Mouse (Mus musculus): Measurements from ENCODE around the gene Smug1.

Smug1 gene

DNA sequence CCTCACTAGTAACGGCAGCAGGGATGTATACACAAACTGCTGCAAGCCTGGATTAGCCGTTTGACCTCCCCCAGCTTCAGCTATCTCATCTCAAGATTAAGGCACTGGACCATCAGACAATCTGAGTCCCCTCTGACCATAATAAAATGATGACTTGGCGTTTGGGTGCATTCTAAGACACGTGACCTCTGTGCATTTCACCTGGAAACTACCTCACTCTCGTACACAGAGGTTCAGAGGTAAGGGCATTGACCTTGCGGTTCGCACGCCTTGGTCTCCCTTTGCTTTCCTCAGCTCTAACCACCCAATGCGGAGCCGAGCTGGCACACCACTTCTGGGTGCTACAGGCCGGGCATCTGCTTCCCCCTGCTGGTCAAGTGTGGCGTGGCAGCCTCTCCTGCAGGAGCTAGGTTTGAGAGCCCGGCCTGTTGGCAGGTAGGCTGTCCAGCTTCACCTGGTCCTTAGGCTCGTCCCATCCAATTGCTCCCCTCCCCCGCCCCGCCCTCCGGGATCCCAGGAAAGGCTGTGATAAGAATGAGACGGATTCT, 10.1 kb upstream of the Smug1 start:
- peak; percentile 91 for DNase-seq

DNA sequence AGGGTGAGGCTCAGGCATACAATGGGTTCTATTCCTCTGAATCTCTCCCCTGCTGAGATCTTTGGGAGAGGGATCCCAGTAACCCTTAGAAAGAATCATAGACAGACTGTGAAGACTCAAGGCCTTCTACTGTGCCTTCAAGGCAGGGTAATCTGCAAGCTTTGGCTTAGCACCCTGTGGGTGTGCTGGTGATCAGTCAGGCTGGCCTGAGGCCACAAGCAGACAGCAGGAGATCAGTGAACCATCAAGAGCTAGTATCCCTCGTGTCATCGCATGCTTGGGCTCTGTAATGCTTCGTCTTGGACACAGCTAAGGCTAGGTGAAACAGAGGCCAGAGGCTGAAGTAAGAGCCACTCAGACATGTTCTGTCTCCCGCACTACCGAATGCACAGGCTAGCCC, 6.4 kb upstream of the Smug1 start:
- no peak for DNase-seq

DNA sequence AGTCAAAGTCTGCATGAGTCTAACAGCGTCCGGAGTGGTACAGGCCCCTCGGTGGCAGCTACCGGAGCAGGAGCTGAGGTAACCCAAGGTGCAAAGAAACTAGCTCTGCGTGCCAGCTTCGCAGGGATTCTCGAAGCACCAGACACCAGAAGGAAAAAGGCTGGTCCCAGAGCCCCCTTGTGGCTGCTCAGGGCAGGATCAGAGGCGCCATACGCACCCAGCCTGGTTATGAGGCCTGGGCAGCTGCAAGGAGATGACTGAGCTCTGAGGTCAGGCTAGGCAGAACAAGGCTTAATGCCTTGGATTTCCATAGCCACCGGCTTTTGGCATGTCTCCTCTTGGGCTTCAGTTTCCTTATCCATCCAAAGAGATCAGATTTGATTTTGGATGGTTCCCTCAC, 5.6 kb upstream of the Smug1 start:
- DNase-seq, result peak; percentile 58

DNA sequence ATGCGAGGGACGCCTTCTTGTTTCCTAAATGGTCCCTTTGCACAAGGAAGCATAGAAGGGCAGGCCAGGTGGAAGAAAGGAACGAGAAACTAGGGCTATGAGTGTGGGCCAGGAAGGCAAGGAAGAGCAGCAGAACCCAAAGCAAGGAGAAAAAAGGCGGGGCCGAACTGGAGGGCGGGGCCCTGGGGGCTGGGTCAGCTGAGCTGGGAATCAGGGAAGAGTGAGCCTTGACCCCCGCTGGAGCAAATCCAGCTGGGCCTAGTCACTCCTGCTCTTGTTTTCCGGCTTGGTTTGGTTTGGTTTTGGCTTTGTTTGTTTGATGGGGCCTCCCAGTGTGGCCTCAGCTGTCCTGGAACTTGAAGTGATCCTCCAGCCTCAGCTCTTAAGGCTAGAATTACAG, 4.4 kb upstream of the Smug1 start:
- DNase-seq, result peak; percentile 67

DNA sequence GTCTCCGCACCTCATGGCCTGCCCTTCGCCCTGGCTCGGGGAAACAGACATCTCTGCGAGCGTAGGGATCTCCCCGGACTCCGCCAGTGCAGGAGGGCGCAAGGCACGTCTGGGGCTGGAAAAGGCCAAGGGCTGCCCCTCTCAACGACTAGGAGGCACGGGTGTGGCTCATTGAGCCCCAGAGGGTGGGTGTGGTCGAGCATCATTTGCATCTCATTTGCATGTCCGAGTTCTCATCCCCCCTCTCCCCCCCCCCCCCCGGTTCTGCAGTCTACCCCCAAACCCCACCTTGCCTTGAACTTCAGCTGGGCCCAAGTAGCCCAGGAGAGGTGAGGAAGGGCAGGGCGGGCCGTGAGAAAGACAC, 3.4 kb upstream of the Smug1 start:
- no peak for DNase-seq

DNA sequence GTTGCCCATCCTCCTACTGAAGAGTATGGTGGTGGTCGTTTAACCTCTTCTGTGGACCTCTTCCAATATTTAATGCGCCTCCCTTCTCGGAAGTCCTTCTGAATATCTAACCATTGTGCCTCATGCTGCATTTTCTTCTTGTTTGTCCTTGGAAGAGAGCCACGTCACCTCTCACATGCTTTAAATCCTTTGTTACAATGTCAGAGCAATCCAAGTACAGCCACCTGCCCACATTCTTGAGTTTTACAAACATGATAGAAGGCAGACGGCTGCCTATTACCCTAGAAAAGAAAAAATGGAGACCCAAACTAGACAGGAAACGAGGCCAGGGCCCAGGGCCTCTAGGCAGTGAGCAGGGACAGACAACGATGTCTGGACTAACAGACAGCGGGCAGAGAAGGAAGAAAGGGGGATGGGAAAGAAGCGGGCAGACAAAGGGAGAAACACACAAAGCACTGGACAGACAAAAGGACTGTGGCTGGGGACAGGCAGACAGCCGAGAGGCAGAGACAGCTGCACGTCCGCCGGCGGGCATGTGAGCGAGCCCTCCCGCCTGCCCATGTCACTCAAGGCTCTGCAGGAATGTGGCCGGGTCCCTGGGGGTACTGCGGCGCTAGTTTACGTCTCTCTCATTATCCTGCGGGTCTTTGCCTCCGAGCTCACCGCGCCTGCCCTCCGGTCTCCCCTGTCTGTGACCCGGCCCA, 2.9 kb upstream of the Smug1 start:
- DNase-seq, result no peak

DNA sequence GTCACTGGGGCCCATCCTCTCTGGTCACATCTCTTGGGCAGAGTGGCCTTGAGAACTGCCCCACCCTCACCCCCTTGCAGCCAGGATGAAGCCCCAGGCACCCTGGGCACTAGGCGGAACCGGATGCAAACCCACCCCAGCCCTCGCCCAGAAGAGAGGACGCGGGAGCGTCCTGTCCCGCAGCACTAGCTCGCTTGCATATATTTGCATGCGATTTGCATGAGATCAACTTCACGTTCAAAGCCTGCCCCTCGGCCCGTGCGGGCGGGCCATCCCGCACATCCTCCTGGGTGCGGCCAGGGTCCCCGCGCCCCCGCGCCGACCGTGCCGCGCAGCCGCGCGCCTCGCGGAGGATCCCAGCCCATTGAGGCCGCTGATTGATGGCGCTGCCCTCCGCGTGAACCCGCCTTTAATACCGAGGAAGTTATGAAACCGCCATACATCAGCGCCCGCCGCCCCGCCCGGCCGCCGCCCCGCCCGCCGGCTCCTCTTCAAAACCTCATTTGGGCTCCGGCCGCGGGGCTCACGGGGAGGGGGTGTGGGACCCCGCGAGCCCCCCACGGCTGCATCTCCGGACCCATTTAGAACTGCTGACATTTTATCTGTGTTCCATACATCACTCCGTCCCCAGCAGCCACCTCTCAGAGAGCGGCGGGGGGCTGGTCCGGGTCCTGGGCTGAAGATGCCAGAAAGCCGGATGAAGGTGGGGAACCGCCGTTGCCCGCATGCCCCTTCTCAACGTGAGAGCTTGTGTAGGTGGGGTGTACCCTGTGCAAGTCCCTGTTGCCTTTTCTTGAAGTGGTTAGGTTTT, 2.1 kb upstream of the Smug1 start:
- DNase-seq, result no peak

DNA sequence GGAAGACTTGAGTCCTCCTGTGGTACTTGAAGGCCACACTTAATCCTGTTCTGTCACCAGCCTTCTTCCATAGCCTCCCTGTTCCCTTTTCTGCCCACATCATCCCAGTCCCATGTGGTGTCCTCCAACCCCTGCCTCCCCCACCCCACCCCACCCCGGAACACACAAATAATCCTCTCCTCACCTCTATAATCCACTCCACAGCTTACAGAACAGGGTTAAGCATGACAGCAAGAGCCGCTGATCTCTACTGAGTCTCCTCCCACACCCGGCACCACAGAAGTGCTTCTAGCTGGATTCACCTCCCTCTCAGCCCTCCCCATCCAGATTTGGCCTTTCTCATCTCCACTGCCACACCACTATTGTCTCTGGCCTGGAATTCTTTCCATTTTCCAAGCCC, 894 bp upstream of the Smug1 start:
- no peak for DNase-seq

DNA sequence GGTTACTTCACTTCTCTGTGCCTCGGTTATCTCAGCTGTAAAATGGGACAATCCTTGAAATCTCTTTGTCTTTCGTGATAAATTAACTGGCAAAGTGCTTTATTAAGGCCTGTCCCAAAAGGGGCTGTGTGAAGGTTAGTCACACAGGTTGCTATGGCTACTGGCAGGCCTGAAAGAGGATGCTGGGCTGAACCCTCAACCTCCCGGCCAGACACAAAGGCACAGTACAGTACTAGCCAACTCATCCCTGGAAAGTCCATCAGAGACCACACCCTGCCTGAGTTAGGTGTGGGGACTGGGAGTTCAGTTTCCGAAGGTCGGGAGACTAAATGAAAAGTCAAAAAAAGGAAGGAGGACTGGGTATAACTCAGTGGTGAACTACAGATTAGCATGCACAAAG, 968 bp downstream of the Smug1 start:
- DNase-seq, result no peak

DNA sequence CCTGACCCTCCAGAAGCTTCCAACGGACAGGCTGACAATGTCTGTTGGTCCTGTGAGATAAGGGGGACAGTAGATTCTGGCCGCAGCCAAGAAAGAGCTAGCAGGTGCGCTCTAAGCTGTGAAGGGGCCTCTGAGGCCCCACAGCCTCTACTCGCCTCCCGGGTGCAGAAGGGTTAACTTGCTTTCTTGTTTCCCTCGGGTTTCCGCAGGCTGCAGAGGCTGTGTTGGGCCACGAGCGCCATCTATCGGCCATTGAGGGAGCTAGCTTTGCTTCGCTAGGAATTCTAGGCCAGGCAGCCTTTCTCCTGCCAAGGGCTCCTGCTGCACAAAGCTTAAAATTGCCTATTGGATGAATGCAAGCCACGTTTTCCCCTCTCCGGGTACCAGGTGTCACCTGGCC, 1.5 kb downstream of the Smug1 start:
- peak; percentile 82 for DNase-seq

DNA sequence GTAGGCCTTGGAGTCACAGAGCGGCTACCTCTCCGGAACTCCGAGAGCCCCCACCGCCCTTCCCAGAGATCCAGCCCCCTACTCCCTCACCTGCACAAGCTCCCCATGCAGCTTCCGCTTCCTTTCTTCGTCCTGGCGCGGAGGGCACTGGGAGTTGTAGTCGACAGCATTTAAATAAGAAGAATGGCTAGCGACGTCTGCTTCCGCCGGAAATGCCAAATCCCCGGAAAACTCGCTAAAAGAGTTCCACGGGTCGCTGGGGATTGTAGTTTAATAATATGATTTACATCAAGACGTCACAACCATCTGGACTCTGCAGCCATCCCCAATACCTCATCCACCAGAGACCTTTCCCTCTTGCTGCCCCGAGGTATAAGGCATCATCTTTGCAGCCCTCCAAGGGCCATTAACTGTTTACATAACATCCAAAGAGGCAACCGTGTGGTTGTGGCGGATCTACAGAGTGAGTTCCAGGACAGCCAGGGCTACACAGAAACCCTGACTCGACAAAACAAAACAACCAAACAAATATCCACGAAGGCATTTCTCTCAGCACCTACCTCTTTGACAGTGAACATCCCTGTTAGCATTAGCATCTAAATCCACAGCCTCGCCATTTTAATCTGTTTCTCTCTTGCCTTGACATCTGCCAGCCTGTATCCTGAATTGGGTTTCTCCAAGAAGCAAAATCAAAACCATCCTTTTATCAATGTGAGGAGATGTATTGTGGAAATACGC, 3.5 kb downstream of the Smug1 start:
- peak; percentile 91 for DNase-seq

DNA sequence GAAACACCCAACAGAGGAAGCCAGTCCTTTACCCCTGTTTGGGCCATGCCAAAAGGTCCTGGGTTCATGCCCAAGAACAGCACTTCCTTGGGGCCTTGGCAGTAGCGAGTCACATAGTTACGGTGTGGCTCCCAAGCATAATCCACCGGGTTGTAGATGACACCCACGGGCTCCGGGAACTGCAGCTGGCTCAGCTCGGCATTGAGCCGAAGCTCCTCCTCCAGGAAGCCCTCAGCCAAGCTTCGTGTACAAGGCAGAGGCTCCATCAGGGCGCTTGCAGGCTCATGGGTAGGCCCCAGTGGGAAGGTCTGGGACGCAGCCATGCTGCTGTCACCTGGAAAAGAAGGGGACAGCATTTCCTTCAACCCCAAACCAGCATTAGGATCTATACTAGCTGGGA, 9.3 kb downstream of the Smug1 start:
- DNase-seq, result no peak

DNA sequence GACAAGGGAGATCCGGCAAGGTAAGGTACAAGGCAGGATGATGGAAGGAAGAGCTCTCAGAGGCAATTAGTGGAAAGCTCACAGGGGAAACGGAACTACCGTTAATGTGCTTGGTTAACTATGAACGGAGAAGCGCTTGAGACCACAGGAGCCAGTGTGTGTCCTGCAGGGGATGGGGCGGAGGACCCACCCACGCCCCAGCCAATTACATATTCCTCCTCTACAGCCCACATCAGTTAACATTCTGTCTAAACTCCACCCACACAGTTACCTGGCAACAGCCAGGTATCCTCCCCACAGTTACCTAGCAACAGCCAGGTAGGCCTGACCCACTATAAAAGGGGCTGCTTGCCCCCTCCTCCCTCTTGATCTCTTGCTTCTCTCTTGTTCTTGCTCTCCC, 10.0 kb downstream of the Smug1 start:
- no peak for DNase-seq

DNA sequence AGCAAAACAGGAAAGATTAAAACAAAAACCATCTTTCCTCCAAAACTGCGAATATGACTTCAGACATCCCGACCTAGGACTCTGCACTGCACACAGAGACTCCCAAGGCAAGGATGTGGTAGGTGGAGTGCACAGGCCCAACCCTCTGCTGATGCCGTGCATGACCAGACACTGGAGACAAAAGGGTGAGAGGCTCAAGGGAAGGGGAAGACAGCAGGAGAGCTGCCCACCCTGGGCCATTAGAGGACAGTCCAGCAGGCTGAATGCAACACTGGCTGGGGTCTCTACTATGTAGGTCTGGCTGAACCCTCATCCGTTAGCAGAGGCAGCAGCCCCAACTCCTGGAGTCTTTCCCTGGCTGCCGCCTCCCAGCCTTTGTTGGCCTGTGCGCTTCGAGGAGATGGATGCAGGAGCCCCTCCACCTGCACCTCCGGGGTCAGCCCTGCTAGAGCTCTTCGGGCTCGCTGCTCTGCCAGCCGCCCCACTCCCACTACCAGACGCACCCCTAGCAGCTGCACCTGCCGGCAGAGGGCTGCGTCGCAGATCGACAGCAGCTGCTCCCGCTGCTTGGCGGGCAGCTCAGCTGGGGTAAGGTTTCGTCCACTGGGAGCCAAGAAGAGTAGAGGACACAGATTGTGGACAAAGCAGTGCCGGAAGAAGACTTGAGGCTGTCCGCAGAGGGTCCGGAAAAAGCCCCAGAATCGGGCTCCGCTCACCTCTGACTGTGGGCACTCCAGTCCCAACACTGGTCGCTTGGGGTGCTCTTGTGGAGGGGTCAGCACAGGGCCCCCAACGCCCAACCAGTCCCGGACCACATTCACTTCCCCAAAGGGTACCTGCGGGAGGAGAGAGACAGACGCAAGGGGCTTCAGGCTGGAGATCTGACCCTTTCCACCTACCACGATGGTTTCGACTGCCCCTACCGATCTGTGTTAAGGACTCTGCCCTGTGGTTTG, 11.2 kb downstream of the Smug1 start:
- DNase-seq, result no peak

DNA sequence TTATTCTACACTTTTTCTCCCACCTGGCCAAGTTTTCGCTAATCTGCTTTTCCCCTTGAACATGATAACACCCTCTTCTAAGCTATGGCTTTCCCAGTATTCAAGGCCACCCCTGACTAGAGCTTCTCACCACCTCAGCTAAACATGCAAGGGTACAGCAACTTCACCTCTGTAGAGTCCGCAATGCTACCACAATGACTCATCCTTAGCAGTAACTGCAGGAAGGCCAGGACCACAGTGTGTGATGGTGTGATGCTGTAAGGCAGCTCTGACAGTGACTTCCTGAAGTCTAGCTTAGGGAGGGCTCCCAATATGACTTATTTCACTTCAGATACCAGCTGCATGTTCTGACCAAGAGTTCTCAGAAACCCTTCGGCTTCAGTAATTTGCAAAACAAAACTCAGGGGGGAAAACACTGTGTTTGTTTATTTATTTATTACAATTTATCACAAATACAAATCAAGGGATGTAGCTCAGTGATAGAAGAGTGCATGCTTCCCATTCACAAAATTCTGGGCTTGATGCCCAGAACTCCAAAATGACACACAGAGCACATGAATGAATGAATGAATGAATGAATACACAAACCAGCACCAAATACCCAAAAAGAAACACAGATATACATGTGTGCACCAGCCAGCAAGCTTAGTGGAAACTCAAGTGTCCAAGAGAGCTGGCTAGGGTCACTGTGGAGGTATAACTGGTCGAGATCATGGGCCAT, 13.8 kb downstream of the Smug1 start:
- DNase-seq, result no peak

DNA sequence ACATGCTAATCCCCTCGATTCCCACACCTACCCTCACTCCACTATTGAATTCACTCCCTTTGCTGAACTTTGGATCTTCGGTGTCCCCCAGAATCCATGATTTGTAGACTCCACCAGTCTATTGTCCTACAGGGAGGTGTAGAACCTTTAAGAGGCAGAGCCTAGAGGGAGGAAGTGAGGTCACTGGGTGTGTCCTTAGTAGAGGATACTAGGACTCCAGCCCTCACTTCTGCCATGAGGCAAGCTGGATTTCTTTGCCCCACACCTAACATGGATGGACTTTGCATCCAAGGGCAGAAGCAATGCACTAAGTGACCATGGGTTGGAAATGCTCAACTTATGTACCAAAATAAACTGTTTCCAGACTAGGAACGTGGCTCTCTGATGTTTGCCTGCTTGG, 14.5 kb downstream of the Smug1 start:
- no peak for DNase-seq

DNA sequence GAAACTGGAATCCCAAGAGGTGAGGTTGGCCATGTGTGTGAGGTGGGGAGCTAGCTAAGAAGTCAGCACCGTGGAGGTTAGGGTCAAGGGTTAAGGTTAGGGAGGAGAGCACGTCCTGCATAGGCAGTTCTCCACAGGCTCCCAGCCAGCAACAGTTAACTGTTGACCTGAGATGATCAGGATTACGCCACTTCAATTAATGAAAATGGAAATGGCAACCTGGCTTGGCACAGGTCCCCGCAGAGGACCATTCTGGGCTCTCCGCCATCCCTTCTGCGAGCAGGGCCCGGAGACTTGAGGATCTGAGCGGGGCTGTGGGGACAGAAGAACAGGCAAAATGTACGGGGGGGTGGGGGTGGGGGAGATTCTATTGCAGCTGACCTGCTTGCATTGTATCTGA, 19.1 kb downstream of the Smug1 start:
- peak; percentile 50 for DNase-seq

DNA sequence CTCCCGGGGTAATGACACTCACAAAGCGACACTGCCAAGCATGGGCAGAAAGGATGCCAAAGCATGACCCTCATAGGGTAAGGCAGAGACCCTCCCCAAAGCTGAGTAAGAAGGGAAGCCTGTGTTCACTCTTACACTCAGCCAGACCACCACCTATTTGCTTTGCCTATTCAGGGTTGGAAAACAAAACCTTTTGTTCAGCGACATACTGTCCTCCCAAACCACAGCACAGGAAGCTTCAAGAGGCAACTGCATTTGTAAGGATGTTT, 19.5 kb downstream of the Smug1 start:
- DNase-seq, result no peak

DNA sequence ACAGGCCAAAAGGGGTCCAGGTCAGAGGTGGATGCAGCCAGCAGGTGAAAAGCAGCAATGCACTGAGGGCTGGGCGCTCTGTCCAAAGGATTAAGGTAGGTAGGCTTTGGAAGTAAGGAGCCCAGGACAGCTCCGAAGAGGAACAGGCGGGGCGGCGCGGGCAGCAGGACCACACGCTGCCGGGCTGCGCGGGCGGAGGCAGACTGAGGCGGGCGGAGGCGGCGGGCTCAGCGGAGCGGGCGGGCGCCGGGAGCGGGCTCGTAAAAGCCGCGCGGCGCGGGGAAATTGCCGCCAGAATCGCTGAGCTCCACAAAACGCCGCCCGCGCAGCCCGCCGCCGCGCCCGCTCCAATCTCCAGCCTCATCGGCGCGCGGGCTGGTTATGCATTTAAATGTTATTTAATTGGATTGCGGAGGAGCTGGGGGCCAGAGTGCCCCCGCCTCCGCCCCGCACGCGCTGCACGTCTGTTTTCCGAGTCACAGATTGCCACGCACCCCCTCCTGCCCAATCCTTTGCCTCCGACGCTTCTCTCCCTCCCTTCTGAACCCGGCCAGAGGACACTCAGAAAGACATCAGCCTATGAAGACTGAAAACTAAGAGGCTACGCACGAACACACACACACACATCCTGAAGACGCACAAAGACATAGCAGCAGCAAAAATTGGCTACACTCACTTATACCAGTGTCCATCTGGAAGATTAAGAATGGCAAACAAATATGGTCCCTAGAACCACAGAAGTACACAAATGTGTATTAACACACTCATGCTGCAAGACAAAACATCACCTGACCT, 20.1 kb downstream of the Smug1 start:
- DNase-seq, result no peak

DNA sequence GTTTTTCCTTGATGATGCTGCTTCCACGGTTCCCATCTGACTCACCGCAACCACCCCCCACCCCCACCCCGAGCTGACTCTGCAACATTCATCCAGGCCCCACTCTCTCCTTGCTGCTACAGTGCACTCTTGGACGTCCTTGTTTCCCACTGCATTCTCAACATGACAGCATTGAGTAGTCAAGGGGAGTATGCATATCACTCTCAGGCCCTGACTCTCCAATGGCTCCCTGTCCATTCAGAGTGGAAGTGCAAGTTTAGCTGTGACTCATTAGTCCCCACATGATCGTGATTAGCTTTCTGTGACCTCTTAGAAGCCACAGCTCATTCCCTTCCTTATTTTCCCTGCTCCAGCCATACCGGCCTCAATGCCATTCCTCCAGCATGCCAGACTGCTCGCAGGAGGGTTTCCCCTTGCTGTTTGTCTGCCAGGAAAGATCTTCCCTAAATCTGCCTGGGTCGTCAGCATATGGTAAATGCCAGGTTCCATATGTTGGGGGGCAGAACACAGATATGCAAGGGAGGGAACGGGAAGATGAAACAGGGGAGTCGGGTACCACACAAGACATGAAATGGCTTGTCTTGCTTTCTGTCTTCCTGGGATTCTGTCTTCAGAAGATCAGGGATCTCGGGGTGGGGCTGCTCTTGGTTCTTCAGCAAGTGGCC, 21.1 kb downstream of the Smug1 start:
- DNase-seq, result no peak

DNA sequence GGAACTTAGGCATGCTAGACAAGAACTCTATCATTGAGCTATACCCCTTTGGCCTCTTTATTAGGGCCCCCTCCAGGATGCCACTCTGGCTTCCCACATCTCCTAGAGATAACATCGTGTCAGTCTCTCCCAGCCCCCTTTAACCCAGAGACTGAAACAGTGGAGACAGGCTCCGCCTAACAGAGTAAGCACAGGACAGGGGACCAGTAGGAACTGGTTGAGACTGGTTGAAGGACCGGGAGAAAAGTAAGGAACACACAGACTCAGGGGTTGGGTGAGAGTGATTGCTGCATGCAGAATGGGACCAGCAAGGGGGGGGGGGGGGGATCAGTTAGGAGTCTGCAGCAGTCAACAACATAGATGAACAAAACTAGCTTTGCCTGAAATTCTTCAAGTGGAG, 22.7 kb downstream of the Smug1 start:
- peak; percentile 30 for DNase-seq
